Mouse (Mus musculus): ENCODE measurements around the gene Nostrin.

DNA sequence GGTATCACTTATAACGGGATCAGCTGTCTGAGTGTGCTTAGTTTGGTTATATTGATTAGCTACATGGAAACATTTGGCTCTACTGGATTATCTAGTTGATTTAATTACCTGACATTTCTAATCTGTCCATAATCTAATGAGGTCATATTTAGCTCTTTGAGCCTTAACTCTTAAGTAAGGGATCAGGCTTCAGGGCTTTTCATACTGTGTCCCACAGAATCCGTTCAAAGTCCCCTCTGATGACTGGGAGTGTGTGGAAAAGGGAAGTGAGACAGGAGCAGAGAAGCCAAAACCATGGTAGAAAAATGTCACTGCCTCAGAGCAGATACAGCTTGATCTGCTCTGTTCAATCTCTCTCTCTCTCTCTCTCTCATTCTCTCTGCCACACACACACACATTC is 4.6 kb downstream of the Nostrin start:
- TF ChIP-seq CTCF (IDR thresholded peaks at IDR 0.05; ENCODE audit: low read depth, low read length): no peak
- TF ChIP-seq GATA1 (IDR thresholded peaks at IDR 0.05; ENCODE audit: borderline replicate concordance, low read length): no peak
- TF ChIP-seq GATA2 (IDR thresholded peaks at IDR 0.05; ENCODE audit: borderline replicate concordance, low read depth, low read length): no peak
- TF ChIP-seq TAL1 (conservative IDR thresholded peaks at IDR 0.05; ENCODE audit: low read depth, low read length): no peak

Measured in G1E (cell line).